Mouse (Mus musculus): ENCODE data around the gene Olfr1020.

Gene Olfr1020

DNA sequence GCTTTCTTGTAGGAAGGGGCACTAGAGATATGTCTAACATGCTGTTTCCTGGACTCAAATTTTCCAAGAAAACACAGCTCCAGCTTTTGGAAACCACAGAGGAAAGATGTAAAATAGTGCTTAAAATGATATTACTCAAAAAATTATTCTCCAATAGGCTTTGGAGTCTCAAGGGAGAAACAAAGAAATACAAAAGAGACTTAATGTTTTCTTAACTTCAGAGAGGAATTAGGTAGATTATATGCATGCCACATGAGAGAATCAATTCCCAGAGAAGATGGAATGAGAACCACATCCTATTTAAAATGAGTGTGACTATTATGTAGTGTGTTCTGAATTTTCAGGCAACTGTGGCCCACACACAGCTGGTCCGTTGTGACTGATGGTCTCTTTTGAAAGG lies at the start of gene Olfr1020:
Gene Olfr1020 (plus strand): TSS at position 301 of the 400 bp plus-strand sequence.
- DNase-seq (ENCODE audit: low spot score) = no peak

DNA sequence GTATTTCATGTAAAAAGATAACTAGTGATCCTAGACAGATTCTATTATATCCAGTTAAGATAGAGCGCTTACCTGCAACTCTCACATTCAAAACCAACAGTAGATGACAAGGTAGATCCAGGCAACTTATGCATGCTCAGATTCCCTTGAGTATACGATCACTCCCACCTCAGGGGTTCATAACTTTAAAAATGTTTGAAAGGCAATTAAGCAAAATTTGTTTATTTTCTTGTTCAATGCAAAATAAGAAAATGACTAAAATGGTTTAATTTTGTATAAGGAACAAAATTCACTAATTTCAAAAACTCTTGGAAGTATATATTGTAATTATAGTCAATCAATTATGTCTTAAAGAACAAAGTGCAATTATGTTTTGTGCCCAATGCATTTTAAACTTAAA lies 44.4 kb upstream of the Olfr1020 start, which contains the start of gene Olfr1016:
Gene Olfr1016 (minus strand): TSS at position 101 of the 400 bp plus-strand sequence.
- no peak for DNase-seq (ENCODE audit: low spot score)

DNA sequence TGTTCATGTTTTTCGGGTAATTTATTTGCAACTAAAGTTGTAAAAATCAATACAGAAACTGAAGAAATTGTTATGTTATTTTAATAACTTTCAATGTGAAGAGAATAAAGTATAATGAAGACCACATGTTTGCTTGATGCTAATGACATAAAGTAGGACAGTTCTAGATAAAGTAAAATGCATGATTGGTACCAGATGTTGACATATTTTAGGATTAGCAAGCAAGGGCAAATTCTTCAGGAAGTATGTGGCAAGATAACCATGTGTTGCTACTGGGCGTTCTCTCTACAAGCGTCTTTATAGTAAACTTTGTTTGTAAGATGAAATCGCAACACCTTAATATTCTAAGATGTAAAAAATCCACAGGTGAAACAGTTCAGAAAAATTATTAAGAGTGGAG lies 42.3 kb upstream of the Olfr1020 start:
- no peak for DNase-seq (ENCODE audit: low spot score)

DNA sequence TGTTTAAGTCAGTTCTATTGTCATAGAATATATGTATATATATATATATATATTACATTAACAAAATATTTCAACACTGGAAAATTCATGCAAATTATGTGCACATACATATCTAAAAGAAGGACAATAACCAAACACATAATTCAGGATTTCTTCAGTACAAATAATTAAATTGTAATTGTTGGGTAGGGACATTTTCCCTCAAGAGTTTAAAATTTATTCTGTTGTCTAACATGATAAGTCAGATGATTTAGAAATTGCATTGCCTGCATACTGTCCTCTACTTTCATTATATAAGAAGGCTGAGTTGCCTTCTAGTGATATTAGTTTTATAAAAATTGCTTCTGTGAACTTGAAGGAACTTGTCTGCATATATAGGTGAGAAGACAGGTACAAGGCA lies 28.7 kb upstream of the Olfr1020 start, which contains the start of gene Olfr1018:
Gene Olfr1018 (plus strand): TSS at position 301 of the 400 bp plus-strand sequence.
- no peak for DNase-seq (ENCODE audit: low spot score)

DNA sequence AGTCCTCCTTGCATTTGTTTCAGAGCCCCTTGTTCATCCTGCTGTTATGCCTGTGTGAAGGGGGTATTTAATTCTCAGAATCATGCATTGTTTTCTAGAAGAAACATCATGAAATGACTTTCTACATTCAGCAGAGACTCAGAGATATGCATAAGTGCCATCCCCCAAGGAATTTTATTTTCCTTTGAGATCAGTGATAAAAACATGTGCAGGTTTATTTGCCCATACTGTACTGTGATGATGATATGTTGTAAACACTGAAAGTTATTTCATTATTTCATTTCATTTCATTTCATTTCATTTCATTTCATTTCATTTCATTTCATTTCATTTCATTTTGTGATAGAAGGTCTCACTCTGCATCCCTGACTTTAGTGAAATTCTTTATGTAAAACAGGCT lies 1.4 kb upstream of the Olfr1020 start, which contains the start of gene Olfr1019:
Gene Olfr1019 (minus strand): TSS at position 101 of the 400 bp plus-strand sequence.
- DNase-seq (ENCODE audit: low spot score) = no peak

DNA sequence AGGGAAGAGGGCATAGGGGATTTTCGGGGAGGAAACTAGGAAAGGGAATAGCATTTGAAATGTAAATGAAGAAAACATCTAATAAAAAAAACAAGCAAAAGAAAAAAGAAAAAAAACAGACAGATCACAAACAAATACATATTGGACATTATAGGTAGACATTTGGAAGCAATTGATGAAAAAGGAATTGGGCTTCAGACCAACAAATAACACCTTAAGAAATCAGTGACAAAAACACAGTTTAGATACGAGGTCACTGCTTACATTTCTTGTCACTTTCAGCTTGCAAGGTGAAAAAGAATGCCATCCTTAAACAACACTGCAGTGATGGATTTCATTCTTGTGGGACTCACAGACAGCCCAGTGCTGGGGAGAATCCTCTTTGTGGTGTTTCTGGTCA lies 21.5 kb downstream of the Olfr1020 start, which contains the start of gene Olfr1022:
Gene Olfr1022 (plus strand): TSS at position 301 of the 400 bp plus-strand sequence.
- no peak for DNase-seq (ENCODE audit: low spot score)

DNA sequence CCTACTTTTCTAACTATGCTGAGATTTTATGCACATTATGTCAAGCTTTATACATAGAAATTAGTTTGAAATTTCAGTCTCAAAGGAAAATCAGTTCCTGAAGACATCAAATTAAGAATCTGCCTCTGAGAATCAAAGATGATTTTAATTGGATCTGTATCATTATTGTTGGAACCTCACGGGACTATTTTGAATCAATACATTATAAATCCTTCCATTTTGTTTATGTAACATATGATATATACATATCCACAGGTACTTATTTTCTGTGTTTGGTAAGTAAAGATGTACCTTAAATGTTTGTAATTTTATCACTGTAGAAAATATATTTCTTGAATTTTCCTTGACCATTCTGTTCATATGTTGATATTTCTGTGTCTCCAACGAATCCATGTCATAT lies 38.5 kb downstream of the Olfr1020 start, which contains the start of gene Olfr1023:
Gene Olfr1023 (plus strand): TSS at position 301 of the 400 bp plus-strand sequence.
- DNase-seq (ENCODE audit: low spot score) = no peak
